In the genomic region with DNA sequence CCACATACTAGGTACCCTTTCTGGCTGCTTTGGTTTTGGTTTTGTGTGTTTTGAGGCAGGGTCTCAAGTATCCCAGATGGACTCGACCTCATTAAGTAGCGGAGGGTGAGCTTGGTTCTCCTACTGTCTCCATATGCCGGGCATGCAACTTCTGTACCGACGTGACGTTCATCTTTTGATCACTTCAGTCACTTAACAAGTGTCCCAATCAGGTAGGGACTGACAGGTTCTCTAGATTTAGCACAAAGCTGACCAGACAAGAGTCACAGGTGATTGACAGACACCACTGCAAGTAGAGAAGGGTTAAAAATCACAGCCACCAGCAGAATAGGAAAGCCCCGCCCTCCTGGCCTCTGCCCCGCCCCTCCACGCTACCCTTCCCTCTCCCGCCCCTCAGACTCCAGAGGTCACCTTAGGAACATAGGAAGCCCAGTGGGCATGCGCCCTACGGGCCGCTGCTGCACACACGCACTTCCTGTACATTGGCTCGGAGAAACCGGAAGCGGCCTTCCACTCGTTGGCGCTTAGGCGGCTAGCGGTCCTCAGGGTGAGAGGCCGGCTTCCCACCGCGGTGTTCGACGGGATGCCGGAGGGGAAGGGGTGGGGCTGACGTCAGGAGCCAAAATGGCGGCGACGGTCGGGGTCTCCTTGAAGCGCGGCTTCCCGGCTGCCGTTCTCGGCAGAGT, we compare ENCODE assay signal across 1 mouse cellular context.
TF ChIP-seq lines count a peak whose summit lies in the region.

Sdhb (plus strand) TSS at position 423 of the 686 bp plus-strand sequence.

TF ChIP-seq in MEL, 35 proteins besides CTCF, POLR2A, EP300 and RAD21 (continued from another document):
- TF ChIP-seq UBTF (IDR thresholded peaks at IDR 0.05; ENCODE audit: borderline replicate concordance, insufficient read depth, low read depth, low read length): no peak
- TF ChIP-seq GATA1 (IDR thresholded peaks at IDR 0.05; ENCODE audit: low read depth, low read length): no peak
- no peak for TF ChIP-seq ZNF384 (IDR thresholded peaks at IDR 0.05; ENCODE audit: low read depth, low read length)
- TF ChIP-seq POLR2AphosphoS5 (IDR thresholded peaks at IDR 0.05; ENCODE audit: borderline replicate concordance, low read depth, low read length): no peak
- no peak for TF ChIP-seq CHD1 (IDR thresholded peaks at IDR 0.05; ENCODE audit: low read depth, low read length)
- TF ChIP-seq RCOR1 (IDR thresholded peaks at IDR 0.05; ENCODE audit: low read depth, low read length): no peak; the same call in 1 of the 2 replicates
- TF ChIP-seq ELF1 (IDR thresholded peaks at IDR 0.05; ENCODE audit: low read depth, low read length): peak; percentile 98
- TF ChIP-seq MEF2A (IDR thresholded peaks at IDR 0.05; ENCODE audit: extremely low read depth, insufficient replicate concordance, low read depth, low read length, poor library complexity, severe bottlenecking): no peak
- no peak for TF ChIP-seq TAL1 (IDR thresholded peaks at IDR 0.05; ENCODE audit: low read length)
- peak; percentile 69 for TF ChIP-seq KAT2A (conservative IDR thresholded peaks at IDR 0.05; ENCODE audit: low read depth, low read length)
TF ChIP-seq in MEL: peak in this region for 12.
